Mouse (Mus musculus) CH12.LX (cell line): ENCODE data around the gene Trir. TPM values are rescaled to one million over a fixed set of nuclear protein-coding genes. Genes with fewer than 3 reads are reported as not detected.
A peak's percentile ranks its signal among the peaks of the same experiment; 100 is the strongest.

Source experiments
- DNase-seq: peaks from one replicate; pipeline ENCODE4 v3.0.0-alpha.2; 2013; ENCODE audit errors: extremely low read depth
- H3K27ac ChIP-seq: 2 replicates; pipeline ENCODE4 v1.5.1; 2012; ENCODE audit warnings: low read depth, mild to moderate bottlenecking, control low read depth, moderate library complexity; ENCODE audit not compliant: insufficient read depth
- H3K27me3 ChIP-seq: replicated peaks from 2 replicates; pipeline ENCODE3; 2012; ENCODE audit warnings: inconsistent platforms
- H3K36me3 ChIP-seq, 2 experiments: replicated peaks in 1 of 2; 2 replicates each; pipeline versions ENCODE3 to v1.6.1; 2012; ENCODE audit warnings: inconsistent platforms in 1 of 2, low read length in 1 of 2, mild to moderate bottlenecking in 1 of 2, mixed read lengths in 1 of 2, moderate library complexity in 1 of 2; ENCODE audit not compliant: control insufficient read depth in 1 of 2, insufficient read depth in 1 of 2
- H3K4me1 ChIP-seq, 2 experiments: 2 replicates each; pipeline ENCODE4 v1.6.1; 2012; ENCODE audit warnings: inconsistent platforms in 1 of 2, moderate library complexity in 1 of 2; ENCODE audit not compliant: insufficient read depth in 2 of 2, control insufficient read depth in 1 of 2
- H3K4me2 ChIP-seq: 2 replicates; pipeline ENCODE4 v1.6.1; 2012; ENCODE audit warnings: low read depth, mild to moderate bottlenecking, control low read depth; ENCODE audit not compliant: poor library complexity, insufficient read depth, severe bottlenecking
- H3K4me3 ChIP-seq, 3 experiments: fragments of 150-350 bp in 1 of 3; sonication (generic) in 1 of 3; replicated peaks in 1 of 3; 2 replicates each; pipeline versions ENCODE3 to v1.5.1; 2011 to 2012; ENCODE audit warnings: low read depth in 2 of 3, low read length in 2 of 3, mild to moderate bottlenecking in 2 of 3, moderate library complexity in 2 of 3, control low read depth in 1 of 3, improper control_type of control experiment in 1 of 3, inconsistent platforms in 1 of 3, mixed read lengths in 1 of 3; ENCODE audit not compliant: poor library complexity in 1 of 3
- H3K79me2 ChIP-seq: replicated peaks from 2 replicates; pipeline ENCODE4 v1.6.1; 2012; ENCODE audit warnings: mild to moderate bottlenecking, moderate library complexity; ENCODE audit not compliant: control insufficient read depth, poor library complexity, insufficient read depth, severe bottlenecking; ENCODE audit errors: extremely low read depth
- H3K9ac ChIP-seq: 2 replicates; pipeline ENCODE4 v1.6.1; 2012; ENCODE audit warnings: low read depth, mild to moderate bottlenecking, control low read depth, moderate library complexity; ENCODE audit not compliant: insufficient read depth
- H3K9me3 ChIP-seq: replicated peaks from 2 replicates; pipeline ENCODE3; 2012; ENCODE audit warnings: low read length, inconsistent platforms, mixed read lengths
- BHLHE40 ChIP-seq: IDR thresholded peaks from 2 replicates; pipeline ENCODE4 v1.6.1; 2011; ENCODE audit warnings: mild to moderate bottlenecking, low read depth, low read length, improper control_type of control experiment
- CHD2 ChIP-seq: IDR thresholded peaks from 2 replicates; pipeline ENCODE4 v1.6.1; 2011; ENCODE audit warnings: low read length, improper control_type of control experiment
- CTCF ChIP-seq, 2 experiments: IDR thresholded peaks in 1 of 2; conservative IDR thresholded peaks in 1 of 2; 2 replicates each; pipeline ENCODE4 v1.5.1; 2011 to 2012; ENCODE audit warnings: low read depth in 2 of 2, low read length in 2 of 2, improper control_type of control experiment in 1 of 2, inconsistent platforms in 1 of 2, mild to moderate bottlenecking in 1 of 2, moderate library complexity in 1 of 2
- E2F4 ChIP-seq: IDR thresholded peaks from 2 replicates; pipeline ENCODE4 v1.6.1; 2011; ENCODE audit warnings: low read depth, low read length, improper control_type of control experiment; ENCODE audit not compliant: insufficient replicate concordance
- ELF1 ChIP-seq: IDR thresholded peaks from 2 replicates; pipeline ENCODE4 v1.6.1; 2014; ENCODE audit warnings: low read depth, mild to moderate bottlenecking, inconsistent platforms, low read length, improper control_type of control experiment
- EP300 ChIP-seq: IDR thresholded peaks from 2 replicates; pipeline ENCODE4 v1.6.1; 2011; ENCODE audit warnings: low read length, improper control_type of control experiment
- ETS1 ChIP-seq: conservative IDR thresholded peaks from 2 replicates; pipeline ENCODE4 v1.6.1; 2012; ENCODE audit warnings: low read depth, mild to moderate bottlenecking, inconsistent platforms, low read length, improper control_type of control experiment, moderate library complexity
- GABPA ChIP-seq: IDR thresholded peaks from 2 replicates; pipeline ENCODE4 v1.6.1; 2012; ENCODE audit warnings: low read depth, low read length, improper control_type of control experiment, inconsistent platforms; ENCODE audit not compliant: insufficient replicate concordance
- HCFC1 ChIP-seq: IDR thresholded peaks from 2 replicates; pipeline ENCODE4 v1.6.1; 2012; ENCODE audit warnings: low read depth, mild to moderate bottlenecking, inconsistent platforms, low read length, improper control_type of control experiment
- IRF4 ChIP-seq: IDR thresholded peaks from 2 replicates; pipeline ENCODE4 v1.6.1; 2014; ENCODE audit warnings: low read depth, mild to moderate bottlenecking, inconsistent platforms, low read length, improper control_type of control experiment
- JUN ChIP-seq: IDR thresholded peaks from 2 replicates; pipeline ENCODE4 v1.6.1; 2011; ENCODE audit warnings: low read depth, mild to moderate bottlenecking, low read length, improper control_type of control experiment, moderate library complexity; ENCODE audit not compliant: insufficient read depth
- KAT2A ChIP-seq: IDR thresholded peaks from 2 replicates; pipeline ENCODE4 v1.6.1; 2012; ENCODE audit warnings: low read length, improper control_type of control experiment, inconsistent platforms; ENCODE audit not compliant: insufficient replicate concordance
- MAFK ChIP-seq: IDR thresholded peaks from 2 replicates; pipeline ENCODE4 v1.6.1; 2011; ENCODE audit warnings: low read length, improper control_type of control experiment; ENCODE audit not compliant: insufficient replicate concordance
- MAX ChIP-seq: IDR thresholded peaks from 2 replicates; pipeline ENCODE4 v1.6.1; 2011; ENCODE audit warnings: low read length, improper control_type of control experiment
- MAZ ChIP-seq: IDR thresholded peaks from 2 replicates; pipeline ENCODE4 v1.6.1; 2012; ENCODE audit warnings: low read depth, mild to moderate bottlenecking, inconsistent platforms, low read length, improper control_type of control experiment, moderate library complexity
- MEF2A ChIP-seq: IDR thresholded peaks from 2 replicates; pipeline ENCODE4 v1.6.1; 2014; ENCODE audit warnings: low read depth, mild to moderate bottlenecking, inconsistent platforms, low read length, improper control_type of control experiment, borderline replicate concordance
- MXI1 ChIP-seq: IDR thresholded peaks from 2 replicates; pipeline ENCODE4 v1.6.1; 2011; ENCODE audit warnings: mild to moderate bottlenecking, low read depth, low read length, improper control_type of control experiment
- MYC ChIP-seq: IDR thresholded peaks from 2 replicates; pipeline ENCODE4 v1.6.1; 2011; ENCODE audit warnings: low read depth, mild to moderate bottlenecking, improper control_type of control experiment, low read length
- NELFE ChIP-seq: IDR thresholded peaks from 2 replicates; pipeline ENCODE4 v1.6.1; 2011; ENCODE audit warnings: low read depth, low read length, improper control_type of control experiment
- NRF1 ChIP-seq: IDR thresholded peaks from 2 replicates; pipeline ENCODE4 v1.6.1; 2014; ENCODE audit warnings: low read depth, mild to moderate bottlenecking, inconsistent platforms, low read length, improper control_type of control experiment, moderate library complexity
- PAX5 ChIP-seq: IDR thresholded peaks from 2 replicates; pipeline ENCODE4 v1.6.1; 2012; ENCODE audit warnings: low read length, inconsistent platforms, mixed read lengths
- POLR2A ChIP-seq: IDR thresholded peaks from 2 replicates; pipeline ENCODE4 v1.6.1; 2011; ENCODE audit warnings: low read depth, mild to moderate bottlenecking, improper control_type of control experiment, low read length
- POLR2AphosphoS2 ChIP-seq: IDR thresholded peaks from 2 replicates; pipeline ENCODE4 v1.6.1; 2011; ENCODE audit warnings: low read depth, low read length, improper control_type of control experiment
- RAD21 ChIP-seq: IDR thresholded peaks from 2 replicates; pipeline ENCODE4 v1.6.1; 2011; ENCODE audit warnings: low read depth, mild to moderate bottlenecking, low read length, improper control_type of control experiment, moderate library complexity
- RCOR1 ChIP-seq: conservative IDR thresholded peaks from 2 replicates; pipeline ENCODE4 v1.6.1; 2012; ENCODE audit warnings: low read depth, mild to moderate bottlenecking, inconsistent platforms, low read length, improper control_type of control experiment
- SIN3A ChIP-seq: IDR thresholded peaks from 2 replicates; pipeline ENCODE4 v1.6.1; 2012; ENCODE audit warnings: low read length, improper control_type of control experiment, inconsistent platforms
- SMC3 ChIP-seq: IDR thresholded peaks from 2 replicates; pipeline ENCODE4 v1.6.1; 2011; ENCODE audit warnings: low read depth, low read length, improper control_type of control experiment
- TCF12 ChIP-seq: IDR thresholded peaks from 2 replicates; pipeline ENCODE4 v1.6.1; 2014; ENCODE audit warnings: low read depth, mild to moderate bottlenecking, inconsistent platforms, low read length, improper control_type of control experiment
- UBTF ChIP-seq: IDR thresholded peaks from 2 replicates; pipeline ENCODE4 v1.6.1; 2012; ENCODE audit warnings: low read depth, mild to moderate bottlenecking, inconsistent platforms, low read length, improper control_type of control experiment, moderate library complexity
- USF1 ChIP-seq: IDR thresholded peaks from 2 replicates; pipeline ENCODE4 v1.6.1; 2014; ENCODE audit warnings: low read depth, mild to moderate bottlenecking, inconsistent platforms, low read length, improper control_type of control experiment
- USF2 ChIP-seq: conservative IDR thresholded peaks from 2 replicates; pipeline ENCODE4 v1.6.1; 2011; ENCODE audit warnings: low read depth, low read length, improper control_type of control experiment
- ZC3H11A ChIP-seq: IDR thresholded peaks from 2 replicates; pipeline ENCODE4 v1.6.1; 2012; ENCODE audit warnings: low read depth, mild to moderate bottlenecking, inconsistent platforms, low read length, improper control_type of control experiment
- ZMIZ1 ChIP-seq: IDR thresholded peaks from 2 replicates; pipeline ENCODE4 v1.6.1; 2012; ENCODE audit warnings: low read depth, mild to moderate bottlenecking, inconsistent platforms, low read length, improper control_type of control experiment
- ZNF384 ChIP-seq: IDR thresholded peaks from 2 replicates; pipeline ENCODE4 v1.6.1; 2012; ENCODE audit warnings: low read depth, low read length, improper control_type of control experiment, inconsistent platforms
- dilution Hi-C: fragments of 300-500 bp; cut with MboI; formaldehyde crosslinking; loops from 2 replicates; pipeline ENCODE4 v1.14.3; 2020; ENCODE audit warnings: low sequenced_read_pairs; ENCODE audit not compliant: extremely low pct_unique_long_range_greater_than_20kb, extremely low pct_ligation_motif_present
- in situ Hi-C: fragments of 300-500 bp; cut with MboI; formaldehyde crosslinking; loops from 3 replicates; pipeline ENCODE4 v1.14.3; 2019; ENCODE audit warnings: low sequenced_read_pairs, low pct_ligation_motif_present, low pct_unique_long_range_greater_than_20kb, mixed read lengths
- polyA plus RNA-seq: library from polyadenylated mRNA; unstranded; fragments of >175 nt; gene quantifications from 2 replicates; pipeline ENCODE4 v1.2.1, GENCODE M21; 2012; ENCODE audit warnings: low read depth; ENCODE audit not compliant: insufficient read length
- total RNA-seq, 2 experiments: library from RNA; depleted of rRNA; stranded (reverse); fragments of 300-350 nt in 1 of 2; fragments of >200 nt in 1 of 2; gene quantifications; 2 replicates each; pipeline ENCODE4 v1.2.3; 2012 to 2014

Gene Trir
- total and polyA plus RNA-seq, 3 experiments, result 151 to 209 (median 185) TPM

GRCm38 (mm10) chr8:84985049-84985683 is 41.5 kb upstream of the Trir start (continued):
- no peak for TF ChIP-seq JUN
- peak; percentile 1; the same call in 1 of the 2 replicates for TF ChIP-seq MAZ
- TF ChIP-seq MAFK, result no peak
- no peak for TF ChIP-seq ZNF384
- TF ChIP-seq POLR2A, result peak; percentile 51
- TF ChIP-seq ELF1, result no peak
- TF ChIP-seq USF1, result no peak
- TF ChIP-seq USF2, result no peak

GRCm38 (mm10) chr8:84985684-84986378 is 40.8 kb upstream of the Trir start:
- H3K9ac ChIP-seq, result peak overlapping the region; percentile 89
- H3K4me3 ChIP-seq, result peak overlapping the region; percentile 44 to 64 (median 56)
- DNase-seq, result peak; percentile 99
- in situ Hi-C loops, result no loop called here
- dilution Hi-C loops, result no loop called here
- H3K27me3 ChIP-seq, result no peaks in the 10 kb centered on the region
- H3K9me3 ChIP-seq, result no peaks in the 10 kb centered on the region
- no peaks in the 10 kb centered on the region for H3K36me3 ChIP-seq
- H3K4me2 ChIP-seq, result peak overlapping the region; percentile 90
- H3K4me1 ChIP-seq, result peaks cover 47 to 66% of the 10 kb centered on the region in 2 experiments
- no peaks in the 10 kb centered on the region for H3K79me2 ChIP-seq
- peak overlapping the region; percentile 94 for H3K27ac ChIP-seq
- TF ChIP-seq E2F4 (no peak), USF1 (no peak; the same call in 1 of the 2 replicates), MXI1 (peak; percentile 99), MAFK (no peak), CHD2 (peak; percentile 78), RCOR1 (peak; percentile 72; the same call in 1 of the 2 replicates), KAT2A (no peak), POLR2AphosphoS2 (no peak; the same call in 1 of the 2 replicates), HCFC1 (peak; percentile 63), TCF12 (peak; percentile 97), ETS1 (peak; percentile 90), ZNF384 (no peak), UBTF (peak; percentile 55; the same call in 1 of the 2 replicates), BHLHE40 (peak; percentile 80), MYC (peak; percentile 96), SMC3 (no peak), NRF1 (peak; percentile 68), MAZ (peak; percentile 99), MAX (peak; percentile 98), ELF1 (peak; percentile 79), MEF2A (peak; percentile 87), EP300 (peak; percentile 77), GABPA (no peak), RAD21 (no peak), POLR2A (peak; percentile 52), ZC3H11A (no peak), CTCF (conservative IDR thresholded peaks at IDR 0.05 in 1 of 2, IDR thresholded peaks at IDR 0.05 in 1 of 2; ENCODE audit: low read depth in 2 of 2, low read length in 2 of 2) (no peak), IRF4 (peak; percentile 98), PAX5 (no peak), ZMIZ1 (peak; percentile 59; the same call in 1 of the 2 replicates), SIN3A (peak; percentile 96), NELFE (peak; percentile 43)
